Mouse (Mus musculus) C3H10T1/2 (cell line): ENCODE measurements around the gene Glis3. TPM values are rescaled to one million over a fixed set of nuclear protein-coding genes. Genes with fewer than 3 reads are reported as not detected.

Source experiments
- polyA plus RNA-seq, 2 experiments: library from polyadenylated mRNA; unstranded; fragments of >200 nt; fragmentation: generic; extraction: Trizol; gene quantifications; one replicate each; pipeline ENCODE4 v1.2.1; 2012; ENCODE audit warnings: missing spikeins in 2 of 2

Glis3 gene
- polyA plus RNA-seq, result 1 to 10 TPM in 1 of 2 experiments, under 1 TPM in 1; 0.18 to 2.3 TPM

GRCm38 (mm10) chr19:28679776-28680391 lies at the start of gene Glis3:
Gene Glis3 (minus strand): TSS chr19:28680077.

Other genes starting within 250 kb of the Glis3 start
- gene Slc1a1, start 155.0 kb upstream of the Glis3 start, polyA plus RNA-seq, result under 1 TPM; 0.04 to 0.12 TPM